Mouse (Mus musculus) right cerebral cortex, postnatal 14 days (tissue): Measurements from ENCODE around the gene Bcas1.

Experiments
- DNase-seq: peaks from one replicate; pipeline ENCODE4 v3.0.0; 2022

Gene Bcas1

DNA sequence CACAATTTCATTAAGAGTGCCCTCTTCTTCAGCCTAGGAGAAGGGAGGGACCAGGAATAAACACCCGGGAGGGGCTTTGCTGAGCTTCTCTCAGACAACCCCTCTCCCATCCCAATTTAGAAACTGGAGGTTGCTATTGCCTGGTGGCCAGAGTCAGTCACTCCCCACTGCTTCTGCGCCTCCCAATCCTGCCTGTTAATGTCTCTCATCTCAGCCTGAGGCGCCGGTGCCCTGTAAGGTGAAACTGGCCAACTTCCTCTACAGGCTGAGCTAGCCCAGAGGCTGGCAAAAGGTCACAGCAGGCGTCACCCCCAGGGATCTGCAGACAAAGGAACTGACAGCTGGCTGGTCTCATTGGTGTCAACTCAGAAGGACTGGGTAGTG, 82.2 kb downstream of the Bcas1 start:
- peak; percentile 33 for DNase-seq

DNA sequence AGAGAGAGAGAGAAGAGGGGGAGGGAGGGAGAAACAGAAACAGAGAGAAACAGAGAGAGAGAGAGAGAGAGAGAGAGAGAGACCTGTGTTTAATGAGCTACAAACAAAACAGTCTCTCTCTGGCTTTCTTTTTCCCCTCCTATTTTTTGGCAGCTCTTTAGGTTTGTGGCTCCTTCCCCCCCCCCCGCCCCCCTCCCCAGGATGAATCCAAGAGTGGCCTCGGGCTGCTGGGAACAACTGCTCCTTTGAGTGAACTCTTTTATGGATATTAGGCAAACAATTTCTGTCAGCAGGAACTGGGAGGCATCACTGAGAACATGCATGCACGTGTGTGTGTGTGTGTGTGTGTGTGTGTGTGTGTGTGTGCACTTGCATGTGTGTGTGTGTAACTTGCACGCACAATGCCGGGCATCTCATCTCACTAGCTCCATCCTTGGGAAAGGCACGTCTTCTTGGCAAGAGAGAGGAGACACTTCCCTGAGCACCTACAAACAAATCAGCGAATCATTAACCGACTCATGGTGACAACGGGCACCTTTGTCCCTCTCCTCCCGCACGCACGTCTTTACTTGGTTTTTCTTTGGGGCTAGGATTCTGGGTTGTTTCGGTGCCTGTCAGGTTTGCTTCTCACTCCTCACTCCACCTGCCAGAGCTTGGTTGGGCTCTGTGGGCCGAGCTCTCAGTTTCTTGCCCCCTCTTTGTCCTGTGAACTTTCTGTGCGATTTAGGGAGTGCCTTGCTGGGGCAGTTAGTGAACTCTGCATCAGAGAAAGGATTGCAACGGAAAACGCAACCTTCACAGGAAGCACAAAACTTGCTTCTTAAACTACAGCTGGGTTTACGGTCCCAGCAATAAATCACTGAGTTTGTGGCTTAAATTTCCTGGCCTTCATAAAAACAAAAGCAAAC, 82.9 kb downstream of the Bcas1 start:
- no peak for DNase-seq

DNA sequence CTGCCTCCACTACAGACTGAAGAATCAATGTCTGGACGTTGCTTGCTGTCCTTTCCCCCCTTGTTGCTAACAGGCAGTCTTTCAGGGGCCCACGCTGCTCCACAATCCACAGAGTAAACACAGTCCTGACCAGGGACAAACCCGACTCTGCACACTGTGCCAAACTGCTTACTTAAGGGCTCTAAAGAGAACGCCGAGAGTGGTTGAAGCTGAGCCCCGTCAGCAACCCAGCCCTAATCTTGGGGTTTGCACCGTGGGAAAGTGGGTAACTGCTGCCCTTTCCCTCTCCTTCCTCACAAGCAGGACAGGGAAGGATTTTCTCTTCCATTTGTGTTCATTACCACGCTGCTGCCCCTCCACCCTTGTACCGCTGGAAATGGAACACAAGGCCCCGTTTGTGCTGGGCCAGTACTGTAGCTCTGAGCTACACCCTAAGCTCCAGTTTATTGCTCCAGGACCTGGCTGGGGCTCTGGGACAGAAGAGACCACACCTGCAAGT, 83.8 kb downstream of the Bcas1 start:
- no peak for DNase-seq

DNA sequence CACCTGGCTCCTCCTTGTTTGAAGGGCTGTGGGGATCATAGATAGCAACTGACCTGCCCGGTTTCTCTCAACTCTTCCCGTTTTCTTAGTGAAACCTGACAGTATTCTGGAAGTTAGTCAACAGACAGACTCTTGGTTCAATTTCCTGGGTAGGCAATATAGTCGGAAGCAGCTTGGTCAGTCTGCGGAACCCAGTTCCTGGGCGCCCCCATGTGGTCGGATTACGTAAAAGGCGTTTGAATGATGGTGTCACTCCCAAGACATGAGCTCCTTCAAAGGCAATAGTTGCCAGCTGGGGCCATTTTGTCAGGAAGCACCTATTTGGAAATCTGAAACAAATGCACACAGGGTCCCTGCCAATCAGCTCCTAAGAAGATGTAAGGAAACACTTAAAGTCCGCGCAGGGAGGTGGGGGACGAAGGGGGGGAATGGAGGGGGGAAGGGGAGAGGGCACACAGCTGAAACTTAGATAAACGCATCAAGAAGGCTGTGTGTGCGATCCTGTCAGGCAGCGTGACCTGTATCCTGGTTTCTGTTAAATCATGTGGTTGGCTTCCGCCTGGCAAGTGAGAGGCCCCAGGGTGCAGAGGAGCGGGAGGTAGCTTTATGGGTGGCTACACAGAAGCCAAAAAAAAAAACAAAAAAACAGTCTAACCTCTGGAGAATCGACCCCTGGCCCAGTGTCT, 84.4 kb downstream of the Bcas1 start:
- DNase-seq, result peak; percentile 80

DNA sequence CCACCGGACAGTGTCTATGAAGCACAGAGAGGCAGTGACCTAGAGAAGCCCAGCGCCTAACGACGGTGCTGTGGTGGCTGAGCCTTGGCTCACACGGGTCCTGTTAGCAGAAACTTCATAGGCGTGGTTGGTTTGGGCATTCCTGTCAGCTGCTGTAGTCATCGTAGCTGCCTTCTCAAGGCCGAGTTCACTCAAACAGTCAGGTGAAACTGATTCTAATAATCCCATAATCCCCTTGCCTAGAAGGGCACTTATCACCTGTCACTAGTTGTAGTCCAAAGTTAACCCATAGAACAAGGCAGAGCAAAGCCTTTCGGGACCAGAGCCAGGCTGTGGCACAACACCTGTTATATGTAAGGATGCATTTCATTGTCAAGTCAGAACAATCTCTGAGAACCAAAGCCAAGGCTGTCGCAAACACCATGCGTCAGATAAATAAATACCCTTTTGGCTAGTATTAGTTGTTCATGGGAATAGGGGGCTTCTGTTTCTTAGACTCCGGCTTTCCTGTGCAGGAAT, 85.3 kb downstream of the Bcas1 start:
- no peak for DNase-seq

DNA sequence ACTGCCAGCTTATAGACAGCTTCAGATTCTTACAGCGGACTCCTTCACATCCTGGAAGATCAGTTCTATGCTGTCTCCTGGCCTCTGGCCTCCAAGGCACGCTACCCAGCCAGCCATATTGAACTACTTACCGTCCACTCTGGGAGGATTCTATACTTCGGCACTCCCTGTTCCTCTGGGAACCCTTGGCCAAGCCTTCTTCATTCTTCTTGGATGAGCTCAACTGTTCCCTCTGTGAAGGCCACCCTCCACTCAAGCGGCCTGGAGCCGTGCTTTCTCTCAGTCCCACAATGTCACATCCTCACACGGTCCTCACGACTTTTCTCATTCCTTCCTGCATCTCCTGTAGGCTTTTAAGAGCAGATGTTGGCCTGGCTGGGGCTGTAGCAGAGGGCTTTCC, 86.5 kb downstream of the Bcas1 start:
- no peak for DNase-seq

DNA sequence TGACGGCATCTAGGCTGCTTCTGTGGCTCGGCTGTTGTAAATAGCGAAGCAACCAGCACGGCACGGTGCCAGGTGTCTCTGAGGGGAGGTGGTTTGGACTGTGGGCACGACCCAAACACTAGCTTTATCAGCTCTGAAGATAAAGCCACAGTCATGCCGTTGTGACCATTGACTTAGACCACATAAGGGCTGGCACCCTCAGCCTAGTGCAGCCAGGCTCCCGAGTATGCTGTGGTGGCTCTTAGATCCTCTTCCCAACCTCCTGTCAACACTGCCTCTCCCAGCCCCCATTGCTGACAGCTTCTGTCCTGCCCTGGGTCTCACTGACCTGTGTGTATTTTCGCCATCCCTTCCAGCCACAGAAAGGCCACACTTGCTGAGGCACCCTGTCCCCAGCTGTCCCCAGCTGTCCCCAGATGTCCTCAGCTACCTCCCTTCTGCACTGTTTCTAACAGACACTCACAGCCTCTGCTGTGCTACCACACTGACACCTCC, 91.3 kb downstream of the Bcas1 start:
- no peak for DNase-seq

DNA sequence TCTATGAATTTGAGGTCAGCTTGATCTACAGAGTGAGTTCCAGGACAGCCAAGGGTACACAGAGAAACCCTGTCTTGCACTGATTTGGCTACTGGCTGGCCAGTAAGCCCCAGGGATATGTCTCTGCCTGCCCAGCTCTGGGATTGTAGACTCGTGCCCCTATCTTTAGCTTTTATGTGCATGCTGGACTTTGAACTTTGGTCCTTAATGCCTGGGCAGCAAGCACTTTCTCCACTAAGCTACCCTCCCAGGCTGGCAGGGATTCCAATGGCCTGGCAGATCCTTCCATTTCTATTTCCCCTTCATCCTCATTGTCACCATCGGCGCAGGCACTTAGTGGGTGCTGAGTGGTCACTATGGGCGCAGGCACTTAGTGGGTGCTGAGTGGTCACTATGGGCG, 92.5 kb downstream of the Bcas1 start:
- DNase-seq, result no peak

DNA sequence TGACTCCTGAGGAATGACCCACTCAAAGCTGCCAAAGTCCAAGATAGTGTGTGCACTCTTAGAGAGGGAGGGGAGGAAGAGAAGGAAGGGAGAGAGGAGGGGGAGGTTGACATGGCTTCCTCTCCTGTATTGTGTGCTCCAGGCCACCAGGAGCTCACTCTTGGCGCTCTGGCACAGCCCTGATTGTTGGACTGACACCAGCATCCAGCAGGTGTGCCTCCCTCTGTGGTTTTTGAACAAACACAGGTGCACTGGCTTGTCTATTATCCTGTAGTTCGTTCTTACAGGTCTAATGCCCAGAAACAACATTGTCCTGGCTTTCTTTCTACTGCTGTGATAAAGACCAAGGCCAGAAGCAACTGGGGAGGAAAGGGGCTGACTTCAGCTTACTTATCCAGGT, 95.8 kb downstream of the Bcas1 start:
- no peak for DNase-seq

DNA sequence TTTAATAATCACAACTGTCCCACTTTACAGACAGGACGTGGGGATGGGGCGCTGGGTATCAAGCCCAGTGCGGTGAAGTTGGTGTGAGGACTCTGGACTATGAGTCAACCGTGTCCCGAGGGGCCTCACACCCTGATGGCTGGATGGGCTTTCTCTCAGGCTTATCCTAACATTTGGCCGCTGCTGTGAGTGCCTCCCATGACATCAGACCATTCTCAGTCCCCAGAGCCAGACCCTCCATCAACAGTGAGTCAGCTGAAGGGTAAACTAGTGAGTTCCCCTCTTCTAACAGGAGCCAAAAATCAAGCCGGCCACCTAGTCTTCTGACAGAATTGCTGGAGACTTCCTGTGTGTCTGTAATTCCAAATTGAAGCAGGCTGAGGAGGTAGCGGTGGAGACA, 97.2 kb downstream of the Bcas1 start:
- no peak for DNase-seq

DNA sequence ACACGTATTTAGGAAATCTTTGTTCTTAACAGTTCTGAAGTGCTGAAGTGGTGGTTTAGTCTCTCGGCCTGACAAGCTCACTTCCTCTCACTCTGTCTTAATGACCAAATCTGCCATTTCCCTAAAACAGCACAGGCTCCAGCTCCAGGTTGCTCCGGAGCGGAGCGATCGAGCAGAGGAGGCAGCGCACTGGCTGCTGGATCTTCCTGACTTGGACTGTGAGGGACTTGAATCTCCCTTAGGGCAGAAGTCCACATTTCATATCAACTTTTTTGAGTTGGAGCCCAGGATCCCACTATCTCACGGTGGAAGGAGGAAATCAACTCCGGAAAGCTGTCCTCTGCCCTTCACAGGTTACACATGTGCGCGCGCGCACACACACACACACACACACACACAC, 97.7 kb downstream of the Bcas1 start:
- DNase-seq, result no peak

DNA sequence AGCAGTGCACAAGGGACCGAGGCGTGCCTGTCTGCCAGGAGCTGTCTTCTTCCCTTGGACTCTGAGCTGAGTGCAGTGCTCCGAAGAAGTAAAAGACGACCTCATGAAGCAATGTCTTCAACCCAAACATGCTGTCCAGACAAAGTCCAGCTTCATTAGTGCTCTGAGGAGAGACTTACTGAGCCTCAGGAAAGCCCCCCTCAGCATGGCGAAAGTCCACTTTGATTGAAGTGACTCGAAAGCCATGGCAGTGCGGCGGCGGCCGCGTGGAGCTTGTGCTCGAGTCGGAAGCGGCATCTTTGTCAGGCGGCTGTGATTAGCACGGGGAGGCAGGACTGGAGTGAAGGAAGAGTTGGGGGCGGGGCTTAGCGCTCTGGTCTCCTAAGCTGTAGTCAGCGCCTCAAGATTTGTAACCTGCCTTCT, 103.7 kb downstream of the Bcas1 start:
- peak; percentile 58 for DNase-seq

DNA sequence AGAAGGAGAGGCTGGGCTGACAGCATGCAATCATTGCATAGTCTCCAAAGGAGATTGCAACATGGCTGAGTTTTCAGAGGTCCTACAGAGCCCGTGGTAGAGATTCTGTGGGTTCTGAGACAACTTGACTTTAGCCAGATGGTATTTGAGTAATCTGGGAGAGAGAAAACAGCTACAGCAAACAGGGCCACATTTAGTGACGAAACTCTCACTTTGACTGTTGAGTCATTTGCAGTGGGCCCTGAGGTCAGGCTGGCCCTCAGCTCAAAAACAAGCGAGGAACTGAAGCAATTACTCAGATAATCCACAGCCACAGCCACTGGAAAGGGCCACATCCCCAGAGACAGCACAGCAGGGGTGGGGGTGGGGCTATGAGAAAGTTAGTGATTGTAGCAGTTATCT, 105.6 kb downstream of the Bcas1 start:
- no peak for DNase-seq

DNA sequence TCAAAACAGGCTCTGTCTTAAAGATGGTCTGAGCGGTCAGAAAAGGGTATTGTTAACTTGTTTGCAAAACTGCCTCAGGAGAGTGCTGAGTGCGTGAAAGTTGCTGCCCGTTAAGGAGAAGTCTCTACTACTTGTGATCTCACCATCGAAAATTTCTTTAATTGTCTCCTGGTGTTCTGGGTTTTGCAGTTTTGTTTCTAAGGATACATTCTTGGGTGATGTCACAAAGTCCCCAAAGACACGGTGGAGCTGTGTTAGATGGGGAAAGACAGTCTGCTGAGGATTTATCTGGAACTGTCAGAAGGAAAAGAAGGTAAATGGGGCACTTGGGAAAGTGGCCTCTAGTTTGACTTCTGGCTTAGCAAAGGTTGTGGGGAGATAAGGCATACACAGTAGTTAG, 106.1 kb downstream of the Bcas1 start:
- DNase-seq, result no peak

DNA sequence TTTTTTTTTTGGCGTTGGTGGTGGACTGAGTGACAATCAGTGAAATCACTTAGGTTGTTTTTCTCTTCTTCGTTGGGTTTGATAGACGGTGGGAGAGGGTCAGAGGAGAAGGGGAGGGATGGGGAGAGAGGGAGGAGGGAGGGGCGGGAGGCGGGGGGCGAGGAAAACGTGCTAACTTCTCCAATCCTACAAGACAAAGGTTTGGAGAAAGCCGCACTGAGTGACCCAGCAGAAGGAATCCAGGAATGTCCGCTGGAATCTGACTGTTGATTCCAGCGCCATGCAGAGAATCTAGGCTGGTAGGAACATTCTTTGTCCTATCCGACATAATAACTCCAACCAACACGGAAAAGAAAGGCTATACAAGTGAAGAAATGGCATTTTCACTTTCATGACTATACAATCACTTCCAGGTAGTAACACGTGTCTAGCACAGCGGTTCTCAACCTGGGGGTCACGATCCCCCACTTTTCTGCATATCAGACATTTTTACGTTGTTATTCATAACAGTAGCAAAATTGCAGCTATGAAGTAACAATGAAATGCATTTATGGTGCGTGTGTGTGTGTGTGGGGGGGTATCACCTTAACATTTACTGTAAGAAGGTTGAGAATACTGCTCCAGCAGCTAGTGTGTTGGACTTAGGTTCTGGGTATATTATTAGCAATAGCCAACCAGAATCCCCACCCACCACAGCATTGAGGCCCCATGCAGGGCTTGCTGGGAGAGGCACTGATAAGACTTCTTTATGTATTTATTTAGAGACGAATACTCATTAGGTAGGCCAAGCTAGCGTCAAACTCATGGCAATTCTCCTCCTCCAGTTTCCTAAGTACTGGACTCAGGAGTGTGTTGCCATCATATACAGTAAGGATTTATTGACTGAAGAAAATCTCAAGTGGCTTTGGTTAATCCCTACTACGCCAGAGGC, 107.8 kb downstream of the Bcas1 start:
- no peak for DNase-seq

DNA sequence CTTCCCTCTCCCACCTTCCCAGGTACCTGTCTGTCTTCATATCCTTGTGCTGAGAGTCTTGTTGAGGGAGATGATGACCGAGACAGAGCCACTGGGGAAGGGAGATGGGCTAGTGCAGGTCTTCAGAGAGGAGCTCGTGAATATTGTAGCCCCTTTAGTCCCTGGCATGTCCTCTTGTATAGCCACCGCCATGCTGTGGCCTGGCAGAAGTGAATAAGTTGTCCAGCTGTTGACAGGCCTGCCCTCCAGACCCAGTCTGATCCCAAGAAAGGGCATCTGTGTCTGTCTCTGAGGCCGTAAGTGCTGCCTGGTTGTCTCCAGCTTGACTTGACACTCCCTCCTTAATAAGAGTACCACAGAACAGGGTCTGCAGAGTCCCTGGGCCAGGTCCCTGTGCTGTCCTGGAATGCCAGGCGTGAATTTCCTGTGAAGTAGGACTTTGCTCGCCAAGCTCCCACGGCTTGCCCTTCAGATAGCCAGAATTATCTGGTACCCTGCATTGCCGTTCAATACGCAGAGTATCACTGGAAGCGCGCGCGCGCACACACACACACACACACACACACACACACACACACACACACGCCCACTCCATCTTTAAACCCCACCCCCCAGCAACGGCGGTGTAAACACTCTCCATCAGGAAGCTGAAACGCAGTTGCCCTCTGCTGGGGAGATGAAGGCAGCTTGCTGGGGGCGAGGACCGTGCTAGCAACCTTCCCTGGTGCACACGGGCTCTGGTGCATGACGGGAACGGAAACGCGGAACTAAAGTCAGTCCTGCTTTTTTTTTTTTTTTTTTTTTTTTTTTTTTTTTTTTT, 108.7 kb downstream of the Bcas1 start:
- peak; percentile 84 for DNase-seq

DNA sequence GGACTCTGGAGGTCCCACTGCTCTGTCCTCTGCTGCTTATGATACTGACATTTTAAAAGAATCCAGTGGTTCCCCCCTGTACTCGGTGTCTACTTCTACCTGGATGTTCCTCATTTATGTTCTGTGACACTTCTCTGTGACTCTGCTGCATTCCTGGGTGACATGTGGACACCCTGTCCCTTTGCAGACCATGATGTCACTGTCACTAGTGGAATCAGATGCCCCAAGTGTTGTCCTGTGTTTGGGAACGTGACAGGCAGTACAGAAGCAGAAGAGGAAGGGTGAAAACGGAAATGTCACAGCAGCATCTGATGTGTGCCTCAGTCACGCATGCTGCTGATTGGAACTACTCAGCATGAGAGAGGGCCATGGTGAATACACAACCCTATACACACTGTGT, 110.9 kb downstream of the Bcas1 start:
- no peak for DNase-seq

DNA sequence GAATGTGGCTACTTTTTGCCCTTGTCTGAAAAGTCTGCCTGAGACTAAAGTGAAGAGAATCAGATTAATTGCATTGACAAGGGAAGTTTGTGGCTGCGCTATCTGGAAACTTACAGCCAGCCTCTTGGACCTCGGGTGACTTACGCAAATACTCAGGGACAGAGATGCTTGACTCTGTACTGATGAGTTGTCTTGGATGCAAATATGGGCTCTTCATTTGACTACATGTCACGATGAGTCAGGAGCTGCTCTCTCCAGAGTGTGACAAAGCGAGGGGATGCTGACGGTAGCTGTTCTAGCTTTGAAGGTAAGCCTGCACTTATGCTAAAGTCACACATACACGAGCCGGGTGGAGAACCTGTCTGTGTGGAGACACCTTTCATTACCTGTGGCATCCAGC, 111.3 kb downstream of the Bcas1 start:
- DNase-seq, result no peak

DNA sequence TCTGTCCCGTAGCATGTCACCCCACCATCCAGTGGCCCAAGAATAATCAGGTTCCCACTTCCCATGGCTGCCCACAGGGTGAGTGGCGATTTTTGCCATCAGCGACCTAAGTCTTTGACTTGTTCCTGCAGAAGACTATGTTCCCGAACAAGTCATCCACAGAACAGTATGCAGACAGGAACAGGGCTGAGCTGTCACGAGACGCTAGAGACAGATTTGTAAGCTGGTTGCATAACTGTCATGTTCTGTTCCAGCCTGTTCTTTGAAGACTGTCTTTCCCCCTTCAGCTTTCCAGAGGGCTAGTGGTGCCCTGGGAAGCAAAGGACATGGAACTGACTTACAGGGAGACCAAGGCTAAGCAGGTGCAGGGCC, 116.7 kb downstream of the Bcas1 start:
- no peak for DNase-seq

DNA sequence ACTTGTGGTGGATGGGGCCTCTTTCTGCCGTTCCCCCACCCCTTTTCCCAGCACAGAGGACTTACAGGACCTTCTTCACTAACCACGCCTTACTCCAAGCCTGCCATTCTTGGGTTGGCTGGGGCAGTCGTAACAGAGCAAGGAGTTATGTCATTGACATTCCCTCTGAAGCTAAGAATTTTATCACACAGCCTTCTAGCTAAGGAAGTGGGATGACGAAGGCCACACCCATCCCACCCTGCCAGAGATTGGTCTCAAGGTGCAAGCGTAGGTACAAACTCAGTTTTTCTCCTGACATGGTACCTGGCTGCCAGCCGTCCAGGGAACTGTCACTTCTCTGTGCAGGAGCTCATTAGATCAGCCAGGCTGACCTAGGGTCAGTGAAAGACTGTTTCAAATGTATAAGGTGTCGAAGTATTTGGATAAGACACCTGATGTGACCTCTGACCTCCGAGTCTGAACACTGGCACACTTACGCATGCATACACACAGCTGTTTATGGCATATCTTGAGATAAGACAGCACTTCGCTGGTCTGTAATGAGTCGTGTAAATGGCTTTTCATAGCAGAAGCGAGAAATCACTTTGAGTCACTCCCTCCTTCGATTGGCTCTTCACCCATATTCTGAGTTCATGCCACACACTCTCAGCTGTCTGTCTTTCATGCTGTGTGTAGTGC, 117.2 kb downstream of the Bcas1 start:
- DNase-seq, result no peak

DNA sequence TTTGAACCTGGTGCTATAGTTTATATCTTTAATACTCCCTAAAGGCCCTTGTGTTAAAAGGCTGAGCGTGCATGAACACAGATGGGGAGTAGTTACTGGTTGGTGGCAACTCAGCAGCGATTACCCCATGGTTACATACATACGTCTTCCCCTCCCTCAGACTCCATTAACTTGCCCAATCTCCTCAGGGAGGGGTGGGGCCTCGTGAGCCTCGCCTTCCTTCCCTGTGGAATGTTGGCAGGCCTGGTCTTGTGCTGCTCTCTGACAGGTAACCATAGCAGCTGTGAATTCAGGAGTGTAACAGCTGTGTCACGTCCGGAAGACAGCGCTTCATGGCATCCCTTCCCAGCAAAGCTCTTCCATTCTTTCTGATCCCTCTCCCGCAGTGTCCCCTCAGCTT, 118.7 kb downstream of the Bcas1 start:
- no peak for DNase-seq
